Mouse (Mus musculus): ENCODE data around the gene Wsb2.
"Not testable (repeated sequence)": the region's sequence is repeated elsewhere in the genome, so short reads cannot be mapped to it uniquely, and the experiment has no call there.

DNA sequence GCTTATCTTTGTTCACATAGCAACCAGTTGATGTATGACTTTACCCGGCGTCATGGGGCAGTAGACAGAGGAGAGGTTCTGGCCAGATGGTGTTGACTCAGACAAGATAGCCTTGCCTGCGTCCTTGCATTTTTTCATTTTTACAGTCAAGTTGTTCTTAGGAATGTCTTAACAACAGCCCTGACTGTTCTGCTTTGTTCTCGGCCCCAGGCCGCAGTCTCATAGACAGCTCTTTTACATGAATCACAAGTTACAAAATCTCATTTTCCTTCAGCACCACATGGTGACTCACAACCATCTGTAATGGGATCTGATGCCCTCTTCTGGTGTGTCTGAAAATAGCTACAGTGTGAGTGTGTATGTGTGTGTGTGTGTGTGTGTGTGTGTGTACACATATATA, 12.6 kb upstream of the Wsb2 start:
- TF ChIP-seq CTCF, EP300 (IDR thresholded peaks at IDR 0.05): not testable (repeated sequence)
